Mouse (Mus musculus): ENCODE data around the gene Il12b.
"Not testable (repeated sequence)": the region's sequence is repeated elsewhere in the genome, so short reads cannot be mapped to it uniquely, and the experiment has no call there.

The Il12b gene

GRCm38 (mm10) chr11:44410413-44410812, 10.6 kb downstream of the Il12b start:
- DNase-seq (ENCODE audit: low read depth): no peak

DNA sequence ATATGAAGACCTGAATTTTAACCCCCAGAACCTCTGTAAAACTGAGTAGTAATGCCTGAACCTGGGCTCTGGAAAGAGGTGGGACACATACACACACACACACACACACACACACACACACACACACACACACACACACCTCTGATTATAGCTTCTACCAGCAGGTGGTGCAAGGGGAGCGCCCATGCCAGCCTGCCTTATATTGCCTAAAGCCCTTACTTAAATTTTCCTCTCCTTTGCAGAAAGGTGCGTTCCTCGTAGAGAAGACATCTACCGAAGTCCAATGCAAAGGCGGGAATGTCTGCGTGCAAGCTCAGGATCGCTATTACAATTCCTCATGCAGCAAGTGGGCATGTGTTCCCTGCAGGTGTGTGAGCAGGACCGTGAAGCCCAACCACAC, 12.4 kb downstream of the Il12b start:
- peak; percentile 57 for DNase-seq (ENCODE audit: low read depth)

DNA sequence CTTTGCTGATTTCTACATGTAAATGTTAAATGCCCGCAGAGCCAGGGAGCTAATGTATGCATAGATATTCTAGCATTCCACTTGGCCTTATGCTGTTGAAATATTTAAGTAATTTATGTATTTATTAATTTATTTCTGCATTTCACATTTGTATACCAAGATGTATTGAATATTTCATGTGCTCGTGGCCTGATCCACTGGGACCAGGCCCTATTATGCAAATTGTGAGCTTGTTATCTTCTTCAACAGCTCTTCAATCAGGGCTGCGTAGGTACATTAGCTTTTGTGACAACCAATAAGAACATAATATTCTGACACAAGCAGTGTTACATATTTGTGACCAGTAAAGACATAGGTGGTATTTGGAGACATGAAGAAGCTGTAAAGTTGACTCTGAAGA, 13.5 kb downstream of the Il12b start:
- DNase-seq (ENCODE audit: low read depth): no peak

DNA sequence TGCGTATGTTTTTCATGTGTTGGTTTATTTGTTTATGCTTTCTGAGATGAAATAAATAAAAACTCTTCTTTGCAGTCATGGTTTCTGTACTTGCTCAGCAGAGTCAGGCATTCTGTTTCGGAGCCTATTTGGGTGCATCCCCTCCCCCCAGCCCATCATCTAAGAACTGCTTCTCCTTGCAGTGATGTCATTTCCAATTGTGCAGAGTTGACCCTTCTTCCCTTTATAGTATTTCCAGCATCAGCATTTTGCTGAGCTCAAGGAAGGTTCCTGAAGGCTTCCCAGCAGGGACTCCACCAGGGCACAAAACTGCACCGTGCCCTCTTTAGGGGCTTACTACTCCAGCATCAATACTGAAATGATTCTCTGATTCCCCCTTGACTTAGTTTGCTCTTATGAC, 14.7 kb downstream of the Il12b start:
- DNase-seq (ENCODE audit: low read depth): no peak

GRCm38 (mm10) chr11:44417403-44417802, 17.5 kb downstream of the Il12b start:
- no peak for DNase-seq (ENCODE audit: low read depth)

- DNase-seq (ENCODE audit: low read depth): no peak
Observed at GRCm38 (mm10) chr11:44422337-44423111, 22.7 kb downstream of the Il12b start.

- no peak for DNase-seq (ENCODE audit: low read depth)
Observed at GRCm38 (mm10) chr11:44423261-44423660, 23.4 kb downstream of the Il12b start.

GRCm38 (mm10) chr11:44423955-44424354, 24.1 kb downstream of the Il12b start:
- no peak for DNase-seq (ENCODE audit: low read depth)

GRCm38 (mm10) chr11:44425006-44425405, 25.1 kb downstream of the Il12b start:
- no peak for DNase-seq (ENCODE audit: low read depth)

- DNase-seq (ENCODE audit: low read depth): no peak
Observed at GRCm38 (mm10) chr11:44425626-44426025, 25.8 kb downstream of the Il12b start.

DNA sequence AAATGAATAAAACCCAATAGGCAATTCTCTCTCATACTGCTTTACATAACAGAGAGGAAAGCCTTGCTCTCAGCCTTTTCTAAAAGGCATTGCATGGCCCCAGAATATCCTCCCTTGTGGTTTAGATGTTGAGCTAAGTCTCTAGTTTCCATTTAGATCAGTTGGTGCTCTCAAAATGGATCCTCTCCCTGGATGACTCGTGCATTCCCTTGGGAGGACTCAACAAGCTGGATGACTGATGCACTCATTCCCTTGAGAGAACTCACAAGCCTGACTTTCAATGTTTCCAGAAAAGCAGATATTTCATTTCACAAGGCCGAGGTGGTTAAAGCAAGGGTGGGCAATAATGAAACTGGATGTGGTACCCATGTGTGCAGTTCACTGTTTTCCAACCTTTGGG, 28.1 kb downstream of the Il12b start:
- no peak for DNase-seq (ENCODE audit: low read depth)

- no peak for DNase-seq (ENCODE audit: low read depth)
Observed at GRCm38 (mm10) chr11:44430036-44430435, 30.2 kb downstream of the Il12b start.

DNA sequence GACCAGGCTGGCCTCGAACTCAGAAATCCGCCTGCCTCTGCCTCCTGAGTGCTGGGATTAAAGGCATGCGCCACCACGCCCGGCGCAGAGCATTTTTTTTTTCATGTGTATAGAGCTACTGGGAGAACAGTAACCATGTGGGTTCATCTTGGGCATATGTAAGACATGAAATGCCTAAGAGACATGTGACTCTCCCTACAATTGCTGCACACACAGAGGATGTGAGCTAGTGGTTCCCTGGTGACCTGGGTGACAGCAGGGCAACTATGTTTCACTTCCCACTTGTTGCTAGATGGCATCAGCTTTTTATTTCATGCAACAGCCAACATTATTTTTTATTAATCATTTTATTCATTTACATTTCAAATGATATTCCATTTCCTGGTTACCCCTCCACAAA, 37.9 kb downstream of the Il12b start:
- DNase-seq (ENCODE audit: low read depth): no peak

- peak; percentile 46 for DNase-seq (ENCODE audit: low read depth)
Observed at GRCm38 (mm10) chr11:44451046-44451445, 51.2 kb downstream of the Il12b start.

DNA sequence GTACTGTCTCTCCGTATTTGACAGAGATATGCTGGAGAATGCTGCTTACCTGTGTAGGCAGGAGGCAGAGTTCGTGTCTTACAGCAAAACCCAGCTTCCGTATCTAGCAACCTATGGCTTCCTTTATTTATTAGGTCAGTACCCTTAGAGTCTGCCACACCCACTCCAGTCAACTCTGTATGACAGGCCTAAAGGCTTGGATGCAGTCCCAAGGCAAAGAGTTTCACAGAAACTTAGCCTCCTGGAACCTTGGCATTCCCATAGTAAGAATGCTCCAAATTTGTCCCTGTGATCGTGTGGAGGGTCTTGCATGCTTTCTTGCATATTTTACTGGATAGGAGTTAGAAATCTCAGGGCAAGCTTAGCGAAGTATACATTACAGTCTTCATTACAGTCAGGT, 52.2 kb downstream of the Il12b start:
- not testable (repeated sequence) for DNase-seq (ENCODE audit: low read depth)

DNA sequence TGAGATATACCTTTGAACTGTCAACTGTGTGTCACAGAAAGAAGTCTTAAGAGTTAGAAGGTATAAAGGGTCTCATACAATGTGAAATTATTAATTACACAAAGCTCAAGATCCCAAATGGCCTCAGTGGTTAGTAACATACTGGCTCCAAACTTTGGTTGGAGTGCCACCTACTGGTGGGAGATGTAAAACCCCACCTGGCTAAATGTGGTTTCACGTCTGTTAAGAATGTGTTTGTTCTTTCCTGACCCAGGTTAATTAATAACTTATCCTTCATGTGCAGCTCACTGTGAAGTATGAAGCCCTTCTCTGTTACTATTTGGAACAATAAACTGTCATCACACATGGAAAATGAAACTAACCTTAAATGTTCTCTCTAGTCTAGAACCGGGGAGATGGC, 53.6 kb downstream of the Il12b start:
- DNase-seq (ENCODE audit: low read depth): peak; percentile 82

DNA sequence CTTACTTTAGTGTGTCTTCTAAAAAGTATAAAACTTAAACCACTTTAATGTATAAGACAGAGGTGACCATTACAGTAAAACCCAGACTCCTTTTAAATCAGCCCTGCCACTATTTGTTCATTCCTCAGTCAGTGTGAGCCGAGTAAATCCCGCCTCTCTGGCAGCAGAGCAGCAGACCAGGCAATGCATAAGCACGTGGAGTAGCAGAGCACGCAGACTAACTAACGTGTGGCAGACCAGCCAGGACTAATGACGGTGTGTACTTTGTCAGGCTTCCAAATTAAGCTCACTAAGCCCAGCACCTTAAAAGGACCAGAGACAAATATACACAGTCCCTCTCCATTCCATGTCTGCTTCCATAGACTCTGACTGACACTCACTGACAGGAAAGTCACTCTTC, 61.6 kb downstream of the Il12b start:
- DNase-seq (ENCODE audit: low read depth): no peak

Data from naive thymus-derived CD4-positive, alpha-beta T cell, adult 2 months (primary cell).